Mouse (Mus musculus): ENCODE results near the gene Btbd35f27.
"Not testable (repeated sequence)": the region's sequence is repeated elsewhere in the genome, so short reads cannot be mapped to it uniquely, and the experiment has no call there.

The Btbd35f27 gene

DNA sequence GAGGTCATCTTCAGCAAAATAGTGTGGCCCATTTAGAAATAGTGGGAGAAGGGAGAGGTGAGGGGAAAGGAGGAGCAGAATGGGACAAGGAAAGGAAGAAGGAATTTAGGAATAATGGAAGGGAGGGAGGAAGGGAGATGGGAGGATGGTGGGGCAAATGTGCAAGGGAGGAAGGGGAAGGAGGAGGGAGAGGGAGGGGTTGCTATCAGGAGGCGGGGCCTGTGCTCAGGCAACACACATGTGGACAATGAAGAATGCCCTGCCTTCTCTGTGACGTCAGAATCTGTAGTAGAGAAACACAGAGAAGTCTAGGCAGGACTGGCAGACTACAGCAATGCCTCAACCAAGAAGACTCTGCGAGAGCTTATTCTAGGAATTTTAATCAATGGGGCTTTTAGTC lies at the start of gene Btbd35f27:
Gene Btbd35f27 (plus strand): TSS at position 301 of the 400 bp plus-strand sequence.
- not testable (repeated sequence) for DNase-seq (ENCODE audit: low spot score in 2 of 2)
